Mouse (Mus musculus): ENCODE data around the gene Gpr135.

- TF ChIP-seq CTCF (IDR thresholded peaks at IDR 0.05; ENCODE audit: borderline replicate concordance, insufficient read depth, low read depth, low read length) (no peak), POLR2A (IDR thresholded peaks at IDR 0.05; ENCODE audit: borderline replicate concordance, insufficient read depth, low read length) (no peak)
These were observed 45.6 kb downstream of the Gpr135 start for GRCm38 (mm10) chr12:72025275-72025795.

All from cerebellum, adult 2 months (tissue).